Mouse (Mus musculus): ENCODE measurements around the gene 5730480H06Rik.
A peak's percentile ranks its signal among the peaks of the same experiment; 100 is the strongest.

The 5730480H06Rik gene

GRCm38 (mm10) chr5:48327652-48328051, at the start of gene 5730480H06Rik:
5730480H06Rik (plus strand) TSS chr5:48327952.
- DNase-seq = no peak

- no peak for DNase-seq
Measured at GRCm38 (mm10) chr5:48301186-48301585, 26.6 kb upstream of the 5730480H06Rik start.

- no peak for DNase-seq
Measured at GRCm38 (mm10) chr5:48315057-48315602, 12.6 kb upstream of the 5730480H06Rik start.

- no peak for DNase-seq
Measured at GRCm38 (mm10) chr5:48320597-48320996, 7.2 kb upstream of the 5730480H06Rik start.

- DNase-seq = no peak
Measured at GRCm38 (mm10) chr5:48326221-48326620, 1.5 kb upstream of the 5730480H06Rik start.

GRCm38 (mm10) chr5:48329751-48330150, 2.0 kb downstream of the 5730480H06Rik start:
- DNase-seq = no peak

GRCm38 (mm10) chr5:48330817-48331216, 3.1 kb downstream of the 5730480H06Rik start:
- DNase-seq = no peak

- no peak for DNase-seq
Measured at GRCm38 (mm10) chr5:48331441-48331840, 3.7 kb downstream of the 5730480H06Rik start.

GRCm38 (mm10) chr5:48333407-48333806, 5.7 kb downstream of the 5730480H06Rik start:
- DNase-seq = no peak

GRCm38 (mm10) chr5:48333884-48334513, 6.2 kb downstream of the 5730480H06Rik start:
- DNase-seq = no peak

GRCm38 (mm10) chr5:48340808-48341433, 13.2 kb downstream of the 5730480H06Rik start:
- no peak for DNase-seq

GRCm38 (mm10) chr5:48345095-48345982, 17.6 kb downstream of the 5730480H06Rik start:
- DNase-seq = no peak

- no peak for DNase-seq
Measured at GRCm38 (mm10) chr5:48345983-48346648, 18.4 kb downstream of the 5730480H06Rik start.

GRCm38 (mm10) chr5:48349309-48349708, 21.6 kb downstream of the 5730480H06Rik start:
- DNase-seq = no peak

GRCm38 (mm10) chr5:48371890-48372766, 44.4 kb downstream of the 5730480H06Rik start:
- DNase-seq = peak; percentile 94

GRCm38 (mm10) chr5:48402497-48402896, 74.7 kb downstream of the 5730480H06Rik start:
- DNase-seq = peak; percentile 10 to 13

GRCm38 (mm10) chr5:48408276-48408675, 80.5 kb downstream of the 5730480H06Rik start:
- DNase-seq = no peak

GRCm38 (mm10) chr5:48410348-48410747, 82.6 kb downstream of the 5730480H06Rik start:
- peak in 1 of 2 experiments; percentile 23 for DNase-seq

GRCm38 (mm10) chr5:48411462-48411861, 83.7 kb downstream of the 5730480H06Rik start:
- no peak for DNase-seq

- DNase-seq = no peak
Measured at GRCm38 (mm10) chr5:48412261-48412660, 84.5 kb downstream of the 5730480H06Rik start.

GRCm38 (mm10) chr5:48419741-48420140, 92.0 kb downstream of the 5730480H06Rik start:
- no peak for DNase-seq

GRCm38 (mm10) chr5:48421957-48422356, 94.2 kb downstream of the 5730480H06Rik start:
- no peak for DNase-seq
